Mouse (Mus musculus) c-Kit-positive CD71-negative TER-119-negative erythroid progenitor cells, embryonic 14.5 days (primary cell): ENCODE measurements at regions not wholly inside any gene's neighbourhood (a gene's known extent, or its start where the extent isn't known, plus 50 kb on each side); places are given as distances from the start of the nearest gene placed in this dataset.

ENCODE experiments used
- DNase-seq: peaks from one replicate; pipeline ENCODE4 v3.0.0-alpha.2; 2013; ENCODE audit warnings: low read depth

DNA sequence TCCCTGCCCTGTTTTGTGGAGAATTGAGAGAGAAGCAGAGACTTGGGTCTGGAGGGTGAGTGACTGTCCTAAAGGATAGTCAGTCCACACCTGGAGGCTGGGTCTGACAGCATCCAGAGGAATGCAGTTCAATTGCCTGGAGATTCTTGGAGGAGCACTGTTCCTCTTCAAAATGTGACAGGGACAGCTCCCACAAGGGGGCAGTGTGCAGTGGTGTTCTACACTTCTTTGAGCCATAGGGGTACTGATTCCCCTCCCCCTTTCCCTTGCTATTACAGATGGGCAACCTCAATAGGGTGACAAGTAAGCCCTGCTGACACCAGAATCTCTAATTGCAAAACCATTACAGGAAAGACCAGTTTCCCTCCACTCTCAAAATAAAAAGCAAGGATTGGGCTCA, 63.7 kb upstream of the Gm773 start:
- no peak for DNase-seq

DNA sequence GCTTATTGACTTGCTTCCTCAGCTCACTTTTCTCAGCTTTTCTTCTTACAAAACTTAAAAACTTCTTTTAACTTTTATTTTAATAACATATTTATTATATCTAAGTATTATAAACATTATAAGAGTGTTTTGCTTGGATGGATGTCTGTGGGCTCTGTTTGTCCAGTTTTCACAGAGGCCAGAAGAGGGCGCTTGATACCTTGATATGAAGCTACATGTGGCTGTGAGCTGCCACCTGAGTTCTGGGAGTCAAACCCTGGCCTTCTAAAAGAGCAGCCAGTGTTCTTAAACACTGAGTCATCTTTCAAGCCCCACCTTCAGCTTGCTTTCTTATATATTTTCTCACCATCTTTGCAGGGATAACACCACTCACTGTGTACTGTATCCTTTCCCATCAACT, 61.5 kb upstream of the Gm773 start:
- DNase-seq, result peak; percentile 8

DNA sequence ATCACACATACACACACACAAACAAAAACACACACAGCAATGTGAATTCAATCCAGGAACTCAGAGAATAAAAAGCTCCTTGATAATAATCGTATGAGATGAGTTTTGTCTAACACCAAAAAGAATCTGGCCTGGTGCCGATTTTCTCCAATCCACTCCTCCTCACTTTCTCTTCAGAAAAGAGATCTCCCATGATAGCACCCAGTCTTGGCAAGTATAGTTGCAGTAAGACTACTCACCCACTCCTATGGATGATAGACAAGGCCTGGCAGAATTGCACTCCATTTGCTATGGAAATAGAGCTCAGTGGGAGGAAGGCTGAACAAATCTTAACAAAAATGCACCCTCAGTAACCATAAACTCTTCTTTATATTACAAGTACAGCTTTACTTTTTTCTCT, 57.0 kb upstream of the Gm773 start:
- no peak for DNase-seq
